8 mouse cellular contexts compared by ENCODE assay signal in genomic region chr6:64729231-64730011, GRCm38 (mm10). TPM values are rescaled to one million over a fixed set of nuclear protein-coding genes. Genes with fewer than 3 reads are reported as not detected.
DNase-seq lines count a peak whose midpoint lies in the region; ATAC-seq and TF ChIP-seq lines count a peak whose summit lies in the region.

No protein-coding gene starts in this region.

- TF ChIP-seq CTCF in gastrocnemius, adult 2 months (IDR thresholded peaks at IDR 0.05) = no peak
- TF ChIP-seq CTCF in E14TG2a.4 (conservative IDR thresholded peaks at IDR 0.05; ENCODE audit: low read length) = no peak
- no peak for TF ChIP-seq CTCF in olfactory bulb, adult 2 months (IDR thresholded peaks at IDR 0.05; ENCODE audit: insufficient read depth, low read depth, low read length)

- H3K9ac ChIP-seq in hindbrain, embryonic 11.5 days (ENCODE audit: low read depth, low read length) = peak overlapping the region; percentile 27; the same call in 1 of the 2 replicates
- no peak overlapping the region for H3K9ac ChIP-seq in liver, embryonic 11.5 days (ENCODE audit: low read depth, low read length)

- no peaks in the 10 kb centered on the region for H3K36me3 ChIP-seq in E14TG2a.4 (ENCODE audit: insufficient read depth, low read length)
- no peaks in the 10 kb centered on the region for H3K36me3 ChIP-seq in hindbrain, embryonic 11.5 days (ENCODE audit: control insufficient read depth, insufficient read depth, low read length)
- no peaks in the 10 kb centered on the region for H3K36me3 ChIP-seq in liver, embryonic 11.5 days (ENCODE audit: control insufficient read depth, insufficient read depth, low read length)

- peaks cover 45% of the 10 kb centered on the region for H3K4me1 ChIP-seq in E14TG2a.4 (replicated peaks; ENCODE audit: low read depth, low read length)
- peaks cover 16% of the 10 kb centered on the region for H3K4me1 ChIP-seq in hindbrain, embryonic 11.5 days (replicated peaks; ENCODE audit: control insufficient read depth, insufficient read depth, low read length)
- peaks cover 3% of the 10 kb centered on the region; the same call in 1 of the 2 replicates for H3K4me1 ChIP-seq in liver, embryonic 11.5 days (replicated peaks; ENCODE audit: control insufficient read depth, insufficient read depth, low read length)
- H3K4me1 ChIP-seq in olfactory bulb, adult 2 months (ENCODE audit: control insufficient read depth, insufficient read depth, low read length) = peaks cover 30% of the 10 kb centered on the region

- H3K4me2 ChIP-seq in hindbrain, embryonic 11.5 days (replicated peaks; ENCODE audit: low read depth, low read length) = peak overlapping the region; percentile 73
- peak overlapping the region; percentile 68 for H3K4me2 ChIP-seq in liver, embryonic 11.5 days

- H3K9me3 ChIP-seq in E14TG2a.4 (ENCODE audit: low read length) = no peaks in the 10 kb centered on the region
- no peaks in the 10 kb centered on the region for H3K9me3 ChIP-seq in hindbrain, embryonic 11.5 days (ENCODE audit: control insufficient read depth, low read length)
- H3K9me3 ChIP-seq in liver, embryonic 11.5 days (ENCODE audit: control insufficient read depth, low read length) = no peaks in the 10 kb centered on the region

- no peak overlapping the region for H3K27ac ChIP-seq in gastrocnemius, adult 2 months
- H3K27ac ChIP-seq in hindbrain, embryonic 11.5 days (ENCODE audit: low read depth, low read length) = peak overlapping the region; percentile 53; the same call in 1 of the 2 replicates
- H3K27ac ChIP-seq in liver, embryonic 11.5 days (ENCODE audit: low read depth, low read length) = no peak overlapping the region
- no peak overlapping the region for H3K27ac ChIP-seq in olfactory bulb, adult 2 months (ENCODE audit: insufficient read depth, low read depth, low read length)

- peaks cover 75% of the 10 kb centered on the region for H3K27me3 ChIP-seq in E14TG2a.4 (ENCODE audit: insufficient read depth, low read length)
- peaks cover 66% of the 10 kb centered on the region for H3K27me3 ChIP-seq in hindbrain, embryonic 11.5 days (ENCODE audit: control insufficient read depth, insufficient read depth, low read length)
- peaks cover 74% of the 10 kb centered on the region for H3K27me3 ChIP-seq in liver, embryonic 11.5 days (replicated peaks; ENCODE audit: control insufficient read depth, insufficient read depth, low read length)

- H3K4me3 ChIP-seq in gastrocnemius, adult 2 months = peak overlapping the region; percentile 61
- H3K4me3 ChIP-seq in E14TG2a.4 (replicated peaks; ENCODE audit: low read length) = peak overlapping the region; percentile 77
- peak overlapping the region; percentile 37 for H3K4me3 ChIP-seq in hindbrain, embryonic 11.5 days (ENCODE audit: low read depth, low read length)
- peak overlapping the region; percentile 40 for H3K4me3 ChIP-seq in liver, embryonic 11.5 days (ENCODE audit: low read depth, low read length)
- peak overlapping the region; percentile 1; the same call in 1 of the 2 replicates for H3K4me3 ChIP-seq in olfactory bulb, adult 2 months (ENCODE audit: insufficient read depth, low read depth, low read length)

- no peak for TF ChIP-seq POLR2A in olfactory bulb, adult 2 months (IDR thresholded peaks at IDR 0.05; ENCODE audit: insufficient read depth, low read depth, low read length)

- peak; percentile 74 for ATAC-seq in hindbrain, embryonic 11.5 days (ENCODE audit: low FRiP score)
- peak; percentile 52 for ATAC-seq in liver, embryonic 11.5 days (replicated peaks; ENCODE audit: low FRiP score)

- WGBS in hindbrain, embryonic 11.5 days = under 1% methylated on average over 53 of the region's 53 CpGs
- WGBS in liver, embryonic 11.5 days = 2% methylated on average over 53 of the region's 53 CpGs
- 1% methylated on average over 53 of the region's 53 CpGs for WGBS in olfactory bulb, adult 2 months

- intact Hi-C loops in gastrocnemius, adult 2 months (cut with DNase I) = no loop called here

- DNase-seq in gastrocnemius, adult 2 months = peak; percentile 24
- DNase-seq in gastrocnemius, adult 18-20 months (ENCODE audit: low spot score) = no peak
- peak; percentile 46 for DNase-seq in embryo, embryonic 11 days
- DNase-seq in hindbrain, embryonic 11.5 days (ENCODE audit: low spot score) = no peak
- DNase-seq in liver, embryonic 11.5 days (ENCODE audit: low spot score) = peak; percentile 52
- no peak for DNase-seq in urinary bladder, postnatal 10 days (ENCODE audit: low spot score)

RNA-seq across cellular contexts. Expression of gene Atoh1, which starts 0.5 kb away (rescaled TPM):
- total RNA-seq in gastrocnemius, adult 2 months (2021) = not detected
- not detected for total RNA-seq in gastrocnemius, adult 18-20 months (2021)
- 24.8 and 28.6 TPM in 2 replicates for polyA plus RNA-seq in hindbrain, embryonic 11.5 days (2014; fragmentation: Nextera tagmentation; extraction: Ambion mirVana)
- polyA plus RNA-seq in liver, embryonic 11.5 days (2014; fragmentation: Nextera tagmentation; extraction: Ambion mirVana) = not detected in 2 replicates
- not detected in 2 replicates for polyA plus RNA-seq in olfactory bulb, adult 2 months (2012; ENCODE audit: insufficient read depth, insufficient read length, low replicate concordance, missing spikeins)

Comparison
In these comparisons a context has a peak if more than half of its experiments do, and no peak if none do; other contexts are left out.
1. DNase-seq: peak in gastrocnemius, adult 2 months (single experiment), embryo, embryonic 11 days (single experiment) and liver, embryonic 11.5 days (single experiment); none in gastrocnemius, adult 18-20 months (single experiment), hindbrain, embryonic 11.5 days (single experiment) and urinary bladder, postnatal 10 days (single experiment).
2. H3K4me3 ChIP-seq: peak in every context shown above with its lines; median percentile 77 in E14TG2a.4; 61 in gastrocnemius, adult 2 months; 40 in liver, embryonic 11.5 days; 37 in hindbrain, embryonic 11.5 days; 1 in olfactory bulb, adult 2 months.
3. RNA of gene Atoh1, which starts 0.5 kb away (polyA plus RNA-seq): 24.8 to 28.6 TPM in hindbrain, embryonic 11.5 days; not detected in liver, embryonic 11.5 days and not detected in olfactory bulb, adult 2 months; every median in the first group is over 10 times any median in the second.